Mouse (Mus musculus): Measurements from ENCODE around the gene Gm8994. TPM values are rescaled to one million over a fixed set of nuclear protein-coding genes. Genes with fewer than 3 reads are reported as not detected.

Gene Gm8994
- total RNA-seq, 2 experiments from 2014 or later, result not detected

DNA sequence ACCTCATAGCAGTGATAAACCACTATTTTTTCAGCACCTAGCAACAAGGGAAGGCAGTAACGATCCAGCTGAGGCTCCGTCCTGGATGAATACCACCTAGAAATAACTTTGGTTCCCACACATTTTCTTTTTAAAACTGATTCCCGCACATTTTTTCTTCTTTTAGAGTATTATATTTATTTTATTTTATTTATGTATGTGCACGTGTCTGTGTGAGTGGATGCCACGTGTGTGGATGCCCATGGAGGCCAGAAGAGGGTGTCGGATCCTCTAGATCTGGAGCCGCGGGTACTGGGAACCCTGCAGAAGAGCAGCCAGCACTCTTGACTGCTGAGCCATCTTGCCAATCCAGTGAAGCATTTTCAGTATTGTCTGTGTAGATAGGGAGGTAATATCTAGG, 36.0 kb downstream of the Gm8994 start:
- DNase-seq, result no peak

GRCm38 (mm10) chr6:136364008-136364407, 36.7 kb downstream of the Gm8994 start:
- no peak for DNase-seq

DNA sequence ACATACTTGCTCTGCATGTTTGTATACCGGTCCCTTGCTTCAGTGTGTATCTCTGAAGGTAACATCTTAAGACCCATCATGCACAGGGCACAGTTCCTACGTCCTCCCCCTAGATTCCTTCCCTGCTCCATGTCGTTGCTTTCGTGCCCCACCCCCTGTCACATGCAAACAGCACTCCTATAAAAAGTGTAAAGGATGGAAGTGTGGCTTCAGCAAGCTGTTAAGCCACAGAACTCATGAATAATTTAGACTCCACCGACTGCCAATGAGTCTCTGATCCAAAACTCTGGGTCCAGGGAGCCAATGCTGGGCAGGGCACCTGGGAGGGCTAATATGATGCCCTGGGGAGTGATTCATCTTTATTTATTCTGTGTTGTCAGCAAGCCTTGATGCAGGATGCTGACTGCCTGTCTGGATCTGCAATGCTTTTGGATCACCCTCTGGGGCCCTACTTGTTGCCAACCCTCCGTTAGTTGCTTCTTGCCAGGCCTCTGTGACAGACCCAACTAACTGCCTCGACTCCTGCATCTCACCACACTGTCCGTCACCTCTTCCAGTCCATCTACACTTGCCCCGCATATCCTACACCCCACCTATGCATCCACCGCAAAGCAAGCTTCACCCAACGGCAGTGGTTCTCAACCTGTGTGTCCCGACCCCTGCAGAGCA, 37.2 kb downstream of the Gm8994 start:
- DNase-seq, result no peak

GRCm38 (mm10) chr6:136376097-136376496, 48.8 kb downstream of the Gm8994 start:
- DNase-seq, result no peak

Other genes with a start within 250 kb of the Gm8994 start
- under 1 TPM; 0.23 to 0.40 TPM for gene Grin2b, start 154.0 kb upstream of the Gm8994 start, total RNA-seq (2021)
- not detected for gene E330021D16Rik, start 88.0 kb downstream of the Gm8994 start, total RNA-seq (2021)
- gene Atf7ip, start 178.6 kb downstream of the Gm8994 start, total RNA-seq (2021), result 10 to 100 TPM; 54.0 to 74.3 TPM